Mouse (Mus musculus): Measurements from ENCODE around the gene A130010J15Rik. TPM values are rescaled to one million over a fixed set of nuclear protein-coding genes. Genes with fewer than 3 reads are reported as not detected.
A peak's percentile ranks its signal among the peaks of the same experiment; 100 is the strongest.

Gene A130010J15Rik
- total RNA-seq, 2 experiments from 2014 or later, result 6.7 to 7.3 TPM

- no peak for DNase-seq (ENCODE audit: low spot score in 2 of 2)
Observed at GRCm38 (mm10) chr1:193153561-193153960, 14.3 kb upstream of the A130010J15Rik start.

DNA sequence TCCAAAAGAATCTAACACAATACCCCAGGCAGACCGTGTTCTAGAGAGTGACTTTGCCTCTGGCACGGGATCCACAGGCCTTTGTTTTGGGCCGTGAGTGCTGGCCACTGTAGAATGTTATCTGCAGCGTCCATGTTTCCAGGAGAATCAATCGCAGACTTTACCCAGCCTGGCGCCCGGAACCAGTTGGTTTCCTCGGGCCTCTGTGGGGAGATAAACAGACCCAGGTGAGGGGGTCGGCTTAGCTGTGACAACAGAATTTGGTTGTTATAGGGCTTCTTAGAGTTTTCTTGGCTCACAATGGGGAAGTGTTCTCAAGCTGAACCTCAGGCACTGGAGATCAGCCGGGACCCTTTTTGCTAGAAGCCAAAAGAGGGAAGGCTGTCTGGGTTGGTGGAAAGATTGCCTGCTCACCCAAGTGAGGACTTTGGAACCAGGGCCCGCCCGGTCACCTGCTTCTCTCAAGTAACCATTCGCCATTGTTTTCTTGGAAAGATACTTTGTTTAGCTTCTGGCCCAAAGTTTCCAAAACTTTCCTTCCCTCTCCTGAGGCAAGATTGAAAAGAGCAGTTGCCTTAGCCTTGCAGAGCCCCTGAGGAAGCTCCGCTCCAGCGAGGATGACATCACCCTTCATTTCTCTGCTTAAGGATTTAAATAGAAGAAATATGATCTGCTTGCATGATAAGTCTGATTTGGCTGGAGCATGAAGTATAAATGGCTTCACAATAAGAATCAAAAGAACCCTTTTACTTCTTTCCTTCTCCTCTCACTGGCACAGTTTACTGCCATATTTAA, 11.3 kb upstream of the A130010J15Rik start:
- DNase-seq (ENCODE audit: low spot score in 2 of 2), result no peak

GRCm38 (mm10) chr1:193157111-193157492, 10.7 kb upstream of the A130010J15Rik start:
- no peak for DNase-seq (ENCODE audit: low spot score in 2 of 2)

DNA sequence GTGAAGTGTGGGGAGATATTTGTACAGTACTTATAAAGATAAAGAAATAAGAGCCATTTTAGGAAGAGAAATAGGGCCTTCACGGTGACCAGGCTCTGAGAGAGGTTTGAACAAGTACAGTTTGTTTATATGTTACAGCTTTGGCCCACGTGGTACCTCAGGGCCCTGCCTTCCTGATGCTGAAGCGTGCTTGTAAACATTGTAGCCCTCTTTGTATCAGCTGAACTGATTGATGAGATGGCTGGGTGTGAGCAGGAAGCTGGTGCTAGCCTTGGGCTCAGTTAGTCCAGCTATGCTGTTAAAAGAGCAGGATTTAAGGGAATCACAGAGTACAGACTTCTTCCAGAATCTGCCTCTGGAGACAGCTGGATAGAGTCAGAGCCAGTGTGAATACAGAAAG, 8.7 kb upstream of the A130010J15Rik start:
- DNase-seq (ENCODE audit: low spot score in 2 of 2), result no peak

- DNase-seq (ENCODE audit: low spot score in 2 of 2), result no peak
Observed at GRCm38 (mm10) chr1:193159613-193160012, 8.2 kb upstream of the A130010J15Rik start.

DNA sequence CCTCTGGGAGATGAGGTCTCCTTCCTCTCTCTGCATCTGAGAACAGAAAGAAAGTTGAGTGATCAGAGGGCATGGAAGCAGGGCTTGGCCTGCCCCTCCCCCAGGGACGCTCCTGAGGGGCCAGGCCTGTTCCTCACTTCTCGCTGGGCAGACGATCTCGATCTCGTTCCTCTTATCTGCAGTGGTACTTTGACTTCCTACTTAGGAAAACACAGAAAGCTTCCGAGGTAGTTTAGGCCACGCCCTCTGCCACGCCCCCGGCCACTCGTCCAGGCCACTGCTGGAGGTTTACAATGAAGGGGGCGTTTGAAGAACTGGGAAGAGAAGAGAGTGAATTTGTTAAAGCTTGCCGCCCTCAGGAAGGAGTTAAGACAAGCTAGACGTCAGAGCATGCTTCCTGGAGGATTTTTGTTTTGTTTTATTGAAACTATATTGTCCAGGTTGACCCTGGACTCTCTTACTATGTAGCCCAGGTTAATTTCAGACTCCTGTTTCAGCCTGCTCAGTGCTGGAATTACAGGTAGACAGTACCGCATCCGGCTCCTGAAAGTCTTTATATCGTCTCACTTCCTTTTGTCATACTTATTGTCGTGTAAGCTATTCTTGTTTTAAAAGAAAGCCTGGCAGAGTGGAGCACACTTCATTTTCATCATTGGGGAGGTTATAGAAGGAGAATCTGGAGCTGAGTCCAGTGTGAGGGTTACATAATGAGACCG, 7.4 kb upstream of the A130010J15Rik start:
- peak in 1 of 2 experiments; percentile 41 for DNase-seq (ENCODE audit: low spot score in 2 of 2)

DNA sequence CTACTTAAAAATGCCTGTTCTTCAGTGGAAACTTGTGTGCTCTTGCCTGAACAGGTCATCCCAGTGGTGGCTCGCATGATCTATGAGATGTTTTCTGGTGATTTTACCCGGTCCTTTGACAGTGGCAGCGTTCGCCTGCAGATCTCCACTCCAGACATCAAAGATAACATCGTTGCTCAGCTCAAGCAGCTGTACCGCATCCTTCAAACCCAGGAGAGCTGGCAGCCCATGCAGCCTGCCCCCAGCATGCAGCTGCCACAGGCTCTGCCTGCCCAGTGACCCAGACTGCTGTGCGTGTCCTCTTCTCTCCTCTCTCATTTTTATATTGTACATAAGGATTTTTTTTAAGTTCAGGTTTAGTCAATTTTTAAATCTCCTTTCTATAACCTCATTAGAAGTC, 1.4 kb downstream of the A130010J15Rik start:
- no peak for DNase-seq (ENCODE audit: low spot score in 2 of 2)

DNA sequence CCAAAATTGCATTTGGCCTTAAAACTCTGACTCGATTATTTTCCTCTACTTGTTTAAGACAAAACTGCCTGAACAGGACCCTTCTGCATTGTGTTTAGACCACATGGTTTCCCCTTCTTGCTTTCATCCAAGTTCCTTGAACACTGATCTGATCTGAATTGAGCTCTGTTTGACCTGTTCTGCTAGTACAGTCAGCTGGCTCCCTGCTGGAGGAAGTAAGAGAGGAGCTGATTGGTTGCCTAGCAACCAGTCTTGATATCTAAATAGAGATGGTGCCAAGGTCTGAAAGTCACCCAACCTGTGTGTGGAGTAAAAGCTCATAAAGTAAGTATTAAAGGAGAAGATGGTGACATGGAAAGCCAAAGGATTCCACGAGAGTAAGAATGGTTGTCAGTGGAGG, 2.0 kb downstream of the A130010J15Rik start:
- no peak for DNase-seq (ENCODE audit: low spot score in 2 of 2)

DNA sequence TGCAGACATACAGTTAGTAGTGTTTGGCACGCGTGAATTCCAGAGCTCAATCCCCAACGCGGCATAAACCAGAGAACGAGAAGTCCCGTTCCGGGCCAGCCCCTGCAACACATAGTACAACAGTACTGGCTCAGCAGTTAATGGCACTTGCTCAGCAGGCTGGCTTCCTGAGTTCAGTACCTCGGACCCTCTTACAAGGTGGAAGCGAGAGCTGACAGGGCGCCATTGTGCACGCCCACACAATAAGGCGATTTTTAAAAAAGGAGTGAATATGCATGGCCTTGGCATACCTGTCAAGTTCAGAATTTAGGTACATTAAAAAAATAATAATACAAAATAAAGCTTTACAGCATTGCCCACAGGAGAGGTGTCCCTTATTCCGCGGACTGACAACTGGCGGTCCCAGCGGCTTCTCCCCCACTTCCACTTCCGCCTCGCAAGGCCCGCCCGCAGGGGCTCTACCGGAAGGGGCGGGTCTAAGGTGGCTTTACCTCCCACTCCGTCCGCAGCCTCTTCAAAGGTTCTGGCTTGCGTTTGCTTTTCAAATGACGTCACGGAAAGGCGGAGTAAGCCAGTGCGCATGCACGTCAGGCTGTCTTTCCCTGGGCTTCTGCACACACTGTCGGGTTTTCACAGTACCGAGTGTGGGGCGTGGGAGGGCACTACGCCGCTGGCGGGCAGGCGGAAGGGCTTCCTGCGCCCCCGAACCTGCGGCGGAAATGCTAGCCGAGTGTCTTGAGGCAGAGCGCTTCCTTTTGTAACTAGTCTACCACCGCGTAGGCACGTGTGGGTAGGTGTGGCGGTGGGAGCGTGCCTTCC, 5.4 kb downstream of the A130010J15Rik start:
- peak; percentile 92 for DNase-seq (ENCODE audit: low spot score in 2 of 2)

DNA sequence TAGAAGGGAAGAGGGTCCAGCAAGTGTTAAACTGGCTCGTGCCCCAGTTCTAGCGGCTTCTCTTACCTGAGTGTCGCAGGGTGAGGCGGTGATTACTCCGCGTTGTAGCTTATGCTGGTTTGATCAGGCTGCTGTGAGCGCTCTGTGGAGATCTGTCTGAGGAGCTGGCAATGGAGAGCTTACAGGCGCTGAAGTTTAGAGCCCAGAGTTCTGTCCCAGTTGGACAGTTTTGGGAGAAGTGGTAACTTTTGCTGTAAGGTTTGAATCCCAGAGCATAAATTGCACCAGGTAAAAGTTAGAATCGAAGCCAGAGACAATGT, 5.9 kb downstream of the A130010J15Rik start:
- DNase-seq (ENCODE audit: low spot score in 2 of 2), result no peak

DNA sequence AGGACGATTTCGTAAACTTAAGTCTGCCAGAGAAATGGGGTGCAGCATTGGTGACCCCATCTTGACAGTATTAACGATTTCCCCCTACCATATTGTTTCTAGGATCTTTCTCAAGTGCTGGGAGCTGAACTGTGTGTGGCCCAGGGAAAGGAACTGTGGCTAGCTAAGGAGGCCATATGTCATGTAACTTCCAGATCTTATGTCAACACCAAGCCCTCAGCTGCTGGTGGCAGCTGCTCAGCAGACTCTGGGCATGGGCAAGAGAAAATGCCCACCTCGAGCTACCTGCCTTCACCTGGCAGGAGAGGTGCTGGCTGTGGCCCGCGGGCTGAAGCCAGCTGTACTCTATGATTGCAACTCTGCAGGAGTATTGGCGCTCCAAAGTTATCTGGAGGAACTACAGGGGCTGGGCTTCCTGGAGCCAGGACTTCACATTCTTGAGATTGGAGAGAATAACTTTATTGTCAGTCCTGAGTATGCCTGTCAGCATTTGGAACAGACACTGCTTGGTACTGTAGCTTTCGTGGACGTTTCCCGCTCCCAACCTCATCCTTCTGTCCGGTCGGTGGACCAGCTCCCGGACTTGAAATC, 6.4 kb downstream of the A130010J15Rik start:
- no peak for DNase-seq (ENCODE audit: low spot score in 2 of 2)

GRCm38 (mm10) chr1:193181104-193181503, 13.3 kb downstream of the A130010J15Rik start:
- DNase-seq (ENCODE audit: low spot score in 2 of 2), result no peak

DNA sequence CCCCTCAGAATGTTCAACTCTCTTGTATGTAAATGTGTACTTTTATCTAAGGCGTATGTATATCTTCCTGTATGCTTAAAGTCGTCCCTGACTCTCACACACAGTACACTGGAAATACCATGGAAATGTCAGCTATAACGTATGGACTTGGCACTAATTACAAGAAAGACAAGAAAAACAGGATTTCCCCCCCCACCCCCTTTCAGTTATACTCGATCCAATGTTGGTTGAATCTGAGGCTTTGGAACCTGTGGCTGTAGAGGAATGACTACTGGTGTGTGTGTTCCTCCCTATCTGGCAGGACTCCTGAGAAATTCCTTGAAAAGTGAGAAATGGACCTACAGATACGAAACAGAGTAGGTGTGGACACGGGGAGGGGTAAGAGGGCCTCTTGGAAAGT, 20.4 kb downstream of the A130010J15Rik start:
- DNase-seq (ENCODE audit: low spot score in 2 of 2), result no peak

- DNase-seq (ENCODE audit: low spot score in 2 of 2), result no peak
Observed at GRCm38 (mm10) chr1:193189151-193189621, 21.3 kb downstream of the A130010J15Rik start.

- DNase-seq (ENCODE audit: low spot score in 2 of 2), result no peak
Observed at GRCm38 (mm10) chr1:193189771-193190170, 21.9 kb downstream of the A130010J15Rik start.

DNA sequence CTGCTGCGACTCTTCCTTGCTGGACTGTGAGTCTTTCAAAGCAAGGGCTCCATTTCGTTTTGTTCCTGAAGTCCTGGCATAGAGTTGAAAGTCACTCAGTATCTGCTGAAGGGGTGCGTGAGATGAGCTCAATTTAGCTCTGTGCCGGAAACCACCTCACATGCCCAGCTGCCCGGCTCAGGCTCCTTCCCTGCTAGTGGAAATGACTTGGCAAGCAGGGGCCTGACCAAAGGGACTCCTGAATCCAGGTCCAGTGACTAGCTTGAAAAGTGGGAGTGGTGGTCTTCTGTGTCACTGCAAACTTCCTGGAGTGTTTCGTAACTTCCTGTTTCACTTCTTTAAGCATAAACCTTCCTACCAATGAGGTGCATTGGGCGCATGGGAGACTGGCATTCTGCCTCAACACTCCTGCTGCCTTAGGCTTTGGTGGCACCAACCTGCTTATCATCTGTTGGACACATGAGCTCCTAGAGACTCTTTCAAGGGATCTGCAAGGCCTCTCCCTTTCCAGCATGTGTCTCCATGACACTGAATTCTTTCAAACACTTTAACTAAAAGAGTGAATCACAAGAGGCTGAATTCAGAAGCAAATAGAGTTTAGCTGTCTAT, 23.9 kb downstream of the A130010J15Rik start:
- DNase-seq (ENCODE audit: low spot score in 2 of 2), result no peak

- no peak for DNase-seq (ENCODE audit: low spot score in 2 of 2)
Observed at GRCm38 (mm10) chr1:193194416-193195140, 26.7 kb downstream of the A130010J15Rik start.

- DNase-seq (ENCODE audit: low spot score in 2 of 2), result no peak
Observed at GRCm38 (mm10) chr1:193195169-193195810, 27.4 kb downstream of the A130010J15Rik start.

- DNase-seq (ENCODE audit: low spot score in 2 of 2), result no peak
Observed at GRCm38 (mm10) chr1:193197494-193198205, 29.8 kb downstream of the A130010J15Rik start.
